Mouse (Mus musculus) testis, postnatal 10 days (tissue): ENCODE measurements around the gene Rrn3.

ENCODE experiments used
- DNase-seq: peaks from one replicate; pipeline ENCODE4 v3.0.0; 2021; ENCODE audit warnings: low spot score

Rrn3 gene

GRCm38 (mm10) chr16:13851446-13851845 is 70.9 kb downstream of the Rrn3 start:
- no peak for DNase-seq

GRCm38 (mm10) chr16:13853886-13854285 is 73.4 kb downstream of the Rrn3 start:
- no peak for DNase-seq
